Comparison of ENCODE assay signal across 26 mouse cellular contexts in the genomic region with DNA sequence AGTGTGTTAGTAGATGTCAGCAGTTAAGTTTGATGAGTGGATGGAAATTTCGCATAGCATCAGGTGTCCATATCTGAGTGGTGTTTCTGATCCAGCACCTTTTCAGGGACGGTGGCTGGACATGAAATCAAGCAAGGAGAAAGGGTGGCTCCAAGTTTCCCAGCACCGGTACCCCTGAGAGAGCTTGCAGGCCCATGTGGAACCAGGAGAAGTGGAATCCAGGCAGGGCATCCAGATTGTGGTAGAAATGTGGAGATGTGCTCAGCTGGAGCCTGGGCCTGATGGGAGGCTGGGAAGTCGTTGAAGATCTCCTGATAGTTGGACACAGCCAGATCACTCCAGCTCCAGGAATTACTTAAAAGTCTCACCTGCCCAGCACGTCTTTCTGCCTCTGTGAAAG. TPM values are rescaled to one million over a fixed set of nuclear protein-coding genes. Genes with fewer than 3 reads are reported as not detected.
A peak's percentile ranks its signal among the peaks of the same experiment; 100 is the strongest.
DNase-seq lines count a peak whose midpoint lies in the region; ATAC-seq and TF ChIP-seq lines count a peak whose summit lies in the region.
"Had no signal": no experiment of that assay in that cellular context is flagged by ENCODE, and none has a peak within 500 bp of the region (broad histone marks: within the 10 kb centered on the region; RNA-seq: fewer than 3 reads in every experiment).

No protein-coding gene starts in this region.

- no peaks in the 10 kb centered on the region for H3K27me3 ChIP-seq in heart, embryonic 11.5 days (ENCODE audit: control insufficient read depth, insufficient read depth, low read length)
- H3K27me3 ChIP-seq in heart, embryonic 10.5 days (ENCODE audit: insufficient read depth, poor library complexity, severe bottlenecking), result no peaks in the 10 kb centered on the region
- no peaks in the 10 kb centered on the region for H3K27me3 ChIP-seq in lung, embryonic 15.5 days
- H3K27me3 ChIP-seq in lung, postnatal 0 days (replicated peaks; ENCODE audit: insufficient read depth, low read length), result no peaks in the 10 kb centered on the region
- H3K27me3 ChIP-seq in midbrain, embryonic 11.5 days (ENCODE audit: control insufficient read depth, insufficient read depth, low read length), result no peaks in the 10 kb centered on the region
- H3K27me3 ChIP-seq in midbrain, postnatal 0 days (ENCODE audit: insufficient read depth, low read length), result no peaks in the 10 kb centered on the region
- H3K27me3 ChIP-seq: CH12.LX, Patski had no signal

- DNase-seq in heart, adult 11 months, result peak; percentile 83
- peak; percentile 70 for DNase-seq in heart, embryonic 10.5 days (ENCODE audit: low spot score)
- no peak for DNase-seq in heart, postnatal 10 days
- no peak for DNase-seq in lung, postnatal 0 days (ENCODE audit: low spot score)
- peak; percentile 61 for DNase-seq in midbrain, embryonic 11.5 days (ENCODE audit: low spot score, missing footprints)
- no peak for DNase-seq in midbrain, postnatal 0 days (ENCODE audit: low spot score)
- DNase-seq: adrenal gland, adult 2 months; adrenal gland, adult 8-10 months; adrenal gland, postnatal 10 days; adrenal gland, postnatal 14 days; adrenal gland, postnatal 25 days; adrenal gland, postnatal 36 days; B cell, adult 2 months; cerebellum, adult 11 months; cerebellum, adult 11-12 months had no signal

- H3K9me3 ChIP-seq in heart, embryonic 11.5 days (replicated peaks; ENCODE audit: control insufficient read depth, low read length), result peaks cover 4% of the 10 kb centered on the region
- H3K9me3 ChIP-seq in heart, embryonic 10.5 days, result no peaks in the 10 kb centered on the region
- H3K9me3 ChIP-seq in lung, embryonic 15.5 days, result no peaks in the 10 kb centered on the region
- no peaks in the 10 kb centered on the region for H3K9me3 ChIP-seq in lung, postnatal 0 days (ENCODE audit: low read length)
- H3K9me3 ChIP-seq in midbrain, embryonic 11.5 days (ENCODE audit: control insufficient read depth, low read length), result no peaks in the 10 kb centered on the region; the same call in 1 of the 2 replicates
- H3K9me3 ChIP-seq in midbrain, postnatal 0 days (ENCODE audit: low read length), result no peaks in the 10 kb centered on the region
- H3K9me3 ChIP-seq: G1E had no signal

- H3K9ac ChIP-seq in heart, embryonic 11.5 days (ENCODE audit: low read depth, low read length), result no peak overlapping the region
- no peak overlapping the region for H3K9ac ChIP-seq in lung, embryonic 15.5 days
- H3K9ac ChIP-seq in lung, postnatal 0 days (replicated peaks; ENCODE audit: low read depth), result no peak overlapping the region
- H3K9ac ChIP-seq in midbrain, embryonic 11.5 days (ENCODE audit: low read length), result no peak overlapping the region
- H3K9ac ChIP-seq in midbrain, postnatal 0 days (replicated peaks; ENCODE audit: low read length, poor library complexity, severe bottlenecking), result no peak overlapping the region

- no peaks in the 10 kb centered on the region for H3K36me3 ChIP-seq in heart, embryonic 11.5 days (ENCODE audit: control insufficient read depth, insufficient read depth, low read length)
- H3K36me3 ChIP-seq in heart, embryonic 10.5 days, result no peaks in the 10 kb centered on the region
- no peaks in the 10 kb centered on the region for H3K36me3 ChIP-seq in lung, embryonic 15.5 days
- H3K36me3 ChIP-seq in lung, postnatal 0 days (ENCODE audit: insufficient read depth, low read length), result no peaks in the 10 kb centered on the region
- no peaks in the 10 kb centered on the region for H3K36me3 ChIP-seq in midbrain, embryonic 11.5 days (ENCODE audit: control insufficient read depth, insufficient read depth, low read length)
- H3K36me3 ChIP-seq in midbrain, postnatal 0 days (ENCODE audit: insufficient read depth, low read length), result no peaks in the 10 kb centered on the region
- H3K36me3 ChIP-seq: G1E had no signal

- intact Hi-C loops in heart, postnatal 10 days (cut with DNase I), result loop anchor here (5.0 kb wide), 1 partner anchor 88 kb away; no protein-coding TSS in a partner anchor

- 70% methylated on average over 5 of the region's 5 CpGs for WGBS in heart, embryonic 11.5 days (ENCODE audit: insufficient replicate concordance)
- WGBS in heart, embryonic 10.5 days, result 76% methylated on average over 5 of the region's 5 CpGs
- 62% methylated on average over 5 of the region's 5 CpGs for WGBS in lung, embryonic 15.5 days
- WGBS in lung, postnatal 0 days, result 65% methylated on average over 5 of the region's 5 CpGs
- WGBS in midbrain, embryonic 11.5 days, result 89% methylated on average over 5 of the region's 5 CpGs
- WGBS in midbrain, postnatal 0 days, result 81% methylated on average over 5 of the region's 5 CpGs

- ATAC-seq in heart, embryonic 11.5 days (replicated peaks; ENCODE audit: insufficient number of reproducible peaks, low FRiP score, low TSS enrichment), result no peak
- ATAC-seq in lung, embryonic 15.5 days (ENCODE audit: borderline replicate concordance, extremely low read depth, low FRiP score, low TSS enrichment), result no peak
- ATAC-seq in lung, postnatal 0 days, result no peak
- no peak for ATAC-seq in midbrain, embryonic 11.5 days (ENCODE audit: low FRiP score)
- no peak for ATAC-seq in midbrain, postnatal 0 days (ENCODE audit: low FRiP score)
- ATAC-seq: activated CD4-positive, CD25-positive, alpha-beta regulatory T cell, adult 4 months; CD4-positive, CD25-positive, alpha-beta regulatory T cell, adult 4 months; Patski had no signal

- no peak overlapping the region for H3K4me2 ChIP-seq in heart, embryonic 11.5 days
- H3K4me2 ChIP-seq in lung, embryonic 15.5 days, result no peak overlapping the region
- no peak overlapping the region for H3K4me2 ChIP-seq in lung, postnatal 0 days (replicated peaks; ENCODE audit: low read depth, low read length)
- no peak overlapping the region for H3K4me2 ChIP-seq in midbrain, embryonic 11.5 days
- no peak overlapping the region for H3K4me2 ChIP-seq in midbrain, postnatal 0 days (ENCODE audit: low read depth, low read length, poor library complexity, severe bottlenecking)

- peaks cover 14% of the 10 kb centered on the region for H3K4me1 ChIP-seq in heart, embryonic 11.5 days (ENCODE audit: control insufficient read depth, insufficient read depth, low read length)
- peaks cover 17% of the 10 kb centered on the region for H3K4me1 ChIP-seq in heart, embryonic 10.5 days
- H3K4me1 ChIP-seq in lung, embryonic 15.5 days, result peaks cover 9% of the 10 kb centered on the region; the same call in 1 of the 2 replicates
- H3K4me1 ChIP-seq in lung, postnatal 0 days (ENCODE audit: insufficient read depth, low read depth, low read length), result no peaks in the 10 kb centered on the region
- no peaks in the 10 kb centered on the region for H3K4me1 ChIP-seq in midbrain, embryonic 11.5 days (ENCODE audit: control insufficient read depth, insufficient read depth, low read length)
- H3K4me1 ChIP-seq in midbrain, postnatal 0 days (ENCODE audit: insufficient read depth, low read length), result no peaks in the 10 kb centered on the region

- no peak for TF ChIP-seq EP300 in lung, postnatal 0 days (IDR thresholded peaks at IDR 0.05)

- no peak for TF ChIP-seq CTCF in lung, postnatal 0 days (IDR thresholded peaks at IDR 0.05)
- no peak for TF ChIP-seq CTCF in midbrain, postnatal 0 days (IDR thresholded peaks at IDR 0.05)

- H3K4me3 ChIP-seq in heart, embryonic 11.5 days (ENCODE audit: low read depth, low read length), result no peak overlapping the region
- no peak overlapping the region for H3K4me3 ChIP-seq in heart, embryonic 10.5 days
- H3K4me3 ChIP-seq in lung, embryonic 15.5 days, result no peak overlapping the region
- no peak overlapping the region for H3K4me3 ChIP-seq in lung, postnatal 0 days (ENCODE audit: low read depth, low read length)
- H3K4me3 ChIP-seq in midbrain, embryonic 11.5 days (ENCODE audit: low read depth, low read length), result no peak overlapping the region
- no peak overlapping the region for H3K4me3 ChIP-seq in midbrain, postnatal 0 days (ENCODE audit: low read depth, low read length)

- no peak overlapping the region for H3K27ac ChIP-seq in heart, embryonic 11.5 days (ENCODE audit: low read depth, low read length)
- no peak overlapping the region for H3K27ac ChIP-seq in heart, embryonic 10.5 days
- H3K27ac ChIP-seq in lung, embryonic 15.5 days, result peak overlapping the region; percentile 57
- H3K27ac ChIP-seq in lung, postnatal 0 days (ENCODE audit: low read length), result no peak overlapping the region
- no peak overlapping the region for H3K27ac ChIP-seq in midbrain, embryonic 11.5 days (ENCODE audit: low read depth, low read length)
- no peak overlapping the region for H3K27ac ChIP-seq in midbrain, postnatal 0 days (ENCODE audit: low read depth, low read length)

RNA-seq across cellular contexts. Expression of a gene that starts 30.2 kb away (rescaled TPM):
- polyA plus RNA-seq in heart, embryonic 11.5 days (2014; fragmentation: Nextera tagmentation; extraction: Ambion mirVana), result not detected in 2 replicates
- not detected in 2 replicates for polyA plus RNA-seq in heart, embryonic 10.5 days (2016; fragmentation: Nextera tagmentation; extraction: Ambion mirVana)
- not detected for total RNA-seq in heart, postnatal 10 days (2021)
- polyA plus RNA-seq in lung, embryonic 15.5 days (2015; fragmentation: Nextera tagmentation; extraction: Ambion mirVana), result not detected in 2 replicates
- polyA plus RNA-seq in lung, postnatal 0 days (2015; fragmentation: Nextera tagmentation; extraction: Ambion mirVana), result not detected in 2 replicates
- 48.9 and 49.0 TPM in 2 replicates for polyA plus RNA-seq in midbrain, embryonic 11.5 days (2014; fragmentation: Nextera tagmentation; extraction: Ambion mirVana)
- total RNA-seq in midbrain, postnatal 0 days (2014; rRNA removed), result 0.27 TPM in 1 of 2 replicates, not detected in the other
- 0.26 and 0.28 TPM in 2 replicates for polyA plus RNA-seq in midbrain, postnatal 0 days (2015; fragmentation: Nextera tagmentation; extraction: Ambion mirVana)
- total RNA-seq: adrenal gland, adult 18-20 months; adrenal gland, adult 2 months; adrenal gland, postnatal 10 days; adrenal gland, postnatal 14 days; adrenal gland, postnatal 25 days; adrenal gland, postnatal 36 days; CH12.LX; ES-E14; MEL had no signal
- polyA plus RNA-seq: activated CD4-positive, CD25-positive, alpha-beta regulatory T cell, adult 4 months; C2C12; CD4-positive, CD25-positive, alpha-beta regulatory T cell, adult 4 months; G1E; Patski had no signal

Comparison
In these comparisons a context has a peak if more than half of its experiments do, and no peak if none do; other contexts are left out.
1. DNase-seq: peak in heart, adult 11 months (single experiment), heart, embryonic 10.5 days (single experiment) and midbrain, embryonic 11.5 days (single experiment); none in heart, postnatal 10 days (0 of 2), lung, postnatal 0 days (single experiment) and midbrain, postnatal 0 days (single experiment).
2. RNA of a gene that starts 30.2 kb away (polyA plus RNA-seq): 48.9 to 49.0 TPM in midbrain, embryonic 11.5 days; 0.26 to 0.28 TPM in midbrain, postnatal 0 days, not detected in heart, embryonic 11.5 days, not detected in heart, embryonic 10.5 days, not detected in lung, embryonic 15.5 days and not detected in lung, postnatal 0 days; every median in the first group is over 10 times any median in the second.